Mouse (Mus musculus): ENCODE data around the gene Slc1a2.

The Slc1a2 gene

DNA sequence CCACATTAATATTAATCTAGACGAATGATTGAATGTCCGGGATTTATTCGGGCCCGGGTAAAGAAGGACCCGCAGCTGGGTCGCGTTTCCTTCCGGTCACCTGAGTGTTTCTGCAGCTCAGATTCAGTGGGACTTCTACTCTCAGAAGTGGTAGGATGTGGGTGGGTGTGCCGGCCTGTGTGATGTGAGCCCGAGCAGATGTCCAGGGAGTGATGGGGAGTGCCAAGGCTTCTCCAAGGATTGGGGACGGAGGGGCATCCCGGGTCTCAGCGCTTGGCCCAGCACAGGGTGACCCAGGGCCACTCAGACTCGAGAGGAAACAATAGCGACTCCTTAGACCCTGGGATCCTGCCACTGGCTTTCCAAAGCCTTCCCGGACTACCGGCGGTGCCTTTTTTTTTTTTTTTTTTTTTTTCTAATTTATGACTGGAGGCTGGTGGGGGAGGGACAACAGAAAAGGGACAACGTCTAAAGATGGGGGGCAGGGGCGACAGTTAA is at the start of gene Slc1a2:
Slc1a2 (plus strand) TSS at position 497 of the 498 bp plus-strand sequence.
- DNase-seq (ENCODE audit: low spot score), result no peak

DNA sequence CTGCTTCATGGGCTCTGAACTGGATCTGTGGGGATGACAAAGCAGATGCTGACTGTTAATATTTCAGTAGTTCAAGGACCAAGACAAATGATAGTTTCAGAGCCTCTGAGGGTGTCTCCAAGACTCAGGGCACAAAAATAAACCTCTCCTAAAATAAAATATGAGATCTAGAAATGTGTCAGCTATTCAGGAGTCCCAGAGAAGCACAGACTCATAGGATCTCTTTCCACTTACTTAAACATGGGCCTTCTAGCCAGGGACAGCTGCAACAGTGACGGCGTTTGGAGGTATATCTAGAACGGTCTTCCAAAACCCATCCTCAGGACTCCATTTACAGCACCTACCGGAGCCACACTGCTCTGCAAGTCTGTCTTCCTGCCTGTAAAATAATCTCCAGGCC is 48.0 kb upstream of the Slc1a2 start:
- DNase-seq (ENCODE audit: low spot score), result no peak

DNA sequence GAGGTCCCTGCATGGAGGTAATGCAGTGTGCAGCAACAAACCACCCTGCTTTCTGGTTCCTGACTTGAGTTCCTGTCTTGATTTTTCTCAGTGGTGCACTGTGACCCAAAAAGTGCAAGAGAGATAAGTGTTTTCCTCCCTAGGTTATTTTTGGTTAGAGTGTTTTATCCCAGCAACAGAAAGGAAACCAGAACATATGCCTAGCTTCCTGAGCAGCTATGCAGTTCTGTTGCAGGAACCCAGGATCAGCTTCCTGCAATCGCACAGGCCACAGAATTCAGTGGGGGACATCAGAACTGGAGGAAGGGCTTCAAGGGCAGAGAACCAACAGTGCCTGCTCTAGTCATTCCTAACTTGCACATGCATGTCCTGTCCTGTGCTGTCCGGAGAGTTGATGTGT is 41.8 kb upstream of the Slc1a2 start:
- no peak for DNase-seq (ENCODE audit: low spot score)

DNA sequence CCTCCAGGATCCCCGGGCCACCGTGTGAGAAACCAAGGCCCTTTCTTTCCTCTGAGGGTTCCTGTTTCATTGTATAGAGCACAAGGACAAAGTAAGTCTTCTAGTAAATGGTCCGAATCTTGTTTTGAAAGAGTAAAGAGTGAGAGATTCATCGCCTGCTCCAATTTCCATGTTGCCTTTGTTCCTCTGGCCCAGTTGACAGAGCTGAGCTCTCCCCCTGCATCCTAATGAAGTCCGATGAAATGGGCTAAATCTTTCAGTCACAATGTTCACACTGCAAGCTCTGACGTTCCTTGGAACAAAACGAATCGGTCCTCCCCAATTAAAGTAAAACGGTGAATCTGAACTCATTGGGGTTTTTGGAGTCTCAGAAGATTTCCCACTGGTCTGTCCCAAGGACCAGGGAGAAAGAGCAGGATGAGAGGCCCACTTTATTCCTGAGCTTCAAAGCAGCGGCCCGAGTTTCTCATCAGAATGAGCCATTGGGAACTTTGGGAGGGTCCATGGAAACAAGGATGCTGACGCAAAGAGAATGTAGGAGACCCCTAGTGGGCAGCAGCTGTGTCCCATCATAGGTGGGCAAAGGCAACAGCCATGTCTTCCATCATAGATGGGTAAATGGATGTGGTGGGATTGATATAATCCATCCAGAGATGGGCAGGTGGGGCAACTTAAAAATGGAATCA is 37.6 kb upstream of the Slc1a2 start:
- no peak for DNase-seq (ENCODE audit: low spot score)

DNA sequence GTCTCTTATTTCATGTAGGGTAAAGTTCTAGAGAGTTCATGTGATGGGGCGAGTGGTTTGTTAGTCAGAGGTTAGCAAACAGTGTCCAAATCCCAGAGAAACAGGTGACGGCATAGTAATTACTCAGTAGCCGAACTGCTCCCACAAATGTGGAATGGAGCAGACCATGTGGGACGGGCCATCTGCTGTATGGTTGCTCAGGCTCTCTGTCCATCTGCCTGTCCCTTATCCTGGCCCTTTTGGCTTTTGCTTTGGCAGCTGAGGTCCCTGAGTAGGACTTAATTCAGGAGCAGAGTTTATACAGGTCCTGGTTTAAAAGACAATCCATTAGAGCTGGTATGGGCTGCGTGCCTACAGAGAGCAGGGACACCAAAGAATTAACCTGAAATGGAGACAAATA is 36.3 kb upstream of the Slc1a2 start:
- no peak for DNase-seq (ENCODE audit: low spot score)

DNA sequence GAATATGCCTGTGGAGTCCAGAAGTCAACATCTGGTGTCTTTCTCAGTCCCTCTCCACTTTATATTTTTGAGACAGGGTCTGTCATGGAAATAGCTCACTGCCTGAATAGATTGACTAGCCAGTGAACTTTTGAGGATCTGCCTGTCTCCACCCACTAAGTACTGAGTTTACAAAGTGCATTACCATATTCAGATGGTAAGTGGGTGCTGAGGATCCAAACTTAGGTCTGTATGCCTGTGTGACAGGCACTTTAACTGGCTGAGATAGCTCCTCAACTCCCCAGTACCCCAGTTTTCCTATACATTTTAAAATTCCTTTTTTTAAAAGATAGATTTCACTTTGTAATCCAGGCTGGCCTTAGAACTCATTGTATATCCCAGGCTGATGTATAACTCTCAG is 35.5 kb upstream of the Slc1a2 start:
- DNase-seq (ENCODE audit: low spot score), result no peak

DNA sequence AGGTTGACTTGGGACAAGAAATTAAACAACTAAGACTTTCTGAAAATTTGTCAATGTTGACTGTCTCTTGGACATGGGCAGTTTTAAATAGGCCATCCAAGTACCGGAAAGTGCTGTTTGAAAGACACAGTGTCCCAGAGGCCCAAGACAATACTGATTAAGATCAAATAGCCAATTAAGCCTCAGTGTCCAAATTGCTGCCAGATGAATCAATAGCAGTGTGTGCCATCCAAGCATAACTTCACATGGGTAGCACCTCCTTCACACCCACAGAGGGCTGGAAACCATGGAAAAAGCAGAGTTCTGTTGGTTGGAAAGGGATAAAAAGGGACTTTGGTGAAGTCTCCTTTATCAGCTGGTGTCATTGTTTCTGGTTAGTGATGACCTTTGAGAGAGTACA is 33.9 kb upstream of the Slc1a2 start:
- no peak for DNase-seq (ENCODE audit: low spot score)

DNA sequence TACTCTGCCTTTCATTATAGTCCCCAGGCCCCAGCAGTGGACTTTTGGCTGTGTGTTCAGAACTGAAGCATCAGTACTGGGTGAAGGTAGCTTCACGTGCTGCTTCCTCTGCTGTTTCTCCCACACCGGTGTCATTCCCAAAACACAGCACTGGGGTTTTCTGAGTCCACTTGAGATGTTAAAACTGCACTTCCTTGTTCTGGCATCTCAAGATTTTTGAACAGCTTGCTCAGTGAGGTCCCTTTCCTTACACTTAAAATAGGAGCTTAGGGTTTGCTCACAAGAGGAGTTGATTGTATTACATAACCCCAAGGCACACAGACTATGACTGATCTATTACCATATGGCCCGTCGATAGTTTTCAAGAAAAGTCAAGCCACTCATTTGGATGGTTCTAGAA is 26.1 kb upstream of the Slc1a2 start:
- DNase-seq (ENCODE audit: low spot score), result no peak

DNA sequence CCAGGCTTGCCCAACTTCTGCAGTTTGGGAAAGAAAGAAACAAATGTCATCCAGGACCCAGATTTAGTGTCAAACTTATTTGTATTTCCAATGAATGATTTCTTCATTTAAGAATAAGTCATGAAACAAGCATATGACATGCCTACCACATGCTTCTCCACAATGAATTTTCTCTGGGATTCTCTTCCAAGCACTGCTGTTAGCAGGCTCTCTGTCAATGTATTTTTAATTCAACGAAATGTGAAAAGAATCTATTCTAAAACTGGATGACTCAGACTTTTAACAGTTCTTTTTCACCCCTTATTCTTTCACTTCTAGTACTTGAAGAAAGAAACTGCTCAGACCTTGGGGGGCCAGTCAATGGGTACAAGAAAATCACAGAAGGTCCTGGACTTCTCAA is 24.4 kb upstream of the Slc1a2 start:
- no peak for DNase-seq (ENCODE audit: low spot score)

DNA sequence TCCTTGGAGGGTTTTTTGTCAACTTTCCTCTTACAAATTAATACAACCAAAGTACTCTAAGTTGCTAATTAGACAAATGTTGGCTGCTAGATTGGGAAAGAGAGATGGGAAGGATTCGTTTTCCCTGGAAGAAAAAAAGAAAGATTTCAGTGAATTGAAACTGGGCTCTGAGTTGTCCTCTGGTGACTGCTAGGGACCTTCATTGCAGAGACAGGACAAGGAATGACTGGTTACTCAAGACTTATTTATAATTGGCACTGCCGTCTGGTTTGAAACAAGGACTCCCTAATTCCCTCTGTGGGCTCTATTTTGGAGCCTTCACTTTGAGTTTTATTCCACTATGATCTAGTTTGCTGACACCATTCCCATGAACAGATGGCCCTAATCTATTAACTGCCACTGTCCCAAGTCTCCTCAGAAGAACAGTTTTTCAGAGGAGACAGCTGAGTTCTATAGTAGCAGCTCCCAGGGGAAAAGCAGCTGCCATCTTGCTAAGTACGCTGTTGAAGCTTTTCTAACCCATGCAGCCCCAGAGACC is 22.9 kb upstream of the Slc1a2 start:
- DNase-seq (ENCODE audit: low spot score), result no peak

DNA sequence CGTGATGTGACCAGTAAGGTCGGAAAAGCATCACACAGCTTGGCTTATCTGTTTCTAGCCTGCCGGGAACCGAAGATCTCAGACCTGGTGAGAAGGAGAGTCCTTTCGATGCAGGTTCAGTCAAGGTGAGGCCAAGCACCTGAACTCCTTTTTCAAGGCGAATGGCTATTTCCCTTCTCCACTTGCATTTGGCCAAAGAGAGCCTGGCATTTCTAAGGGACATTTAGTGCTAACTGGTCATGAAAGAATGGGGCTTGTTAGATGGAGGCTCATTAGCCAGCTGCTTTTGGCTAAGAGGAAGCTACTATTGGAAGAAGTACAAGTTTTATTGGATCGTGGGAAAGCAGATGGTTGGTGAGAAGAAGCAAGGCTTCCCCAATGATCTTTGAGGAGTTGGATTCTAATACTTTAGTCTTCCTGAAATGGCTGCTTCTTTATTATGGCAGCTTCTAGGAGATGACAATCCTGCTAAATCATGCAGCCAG is 22.3 kb upstream of the Slc1a2 start:
- no peak for DNase-seq (ENCODE audit: low spot score)

DNA sequence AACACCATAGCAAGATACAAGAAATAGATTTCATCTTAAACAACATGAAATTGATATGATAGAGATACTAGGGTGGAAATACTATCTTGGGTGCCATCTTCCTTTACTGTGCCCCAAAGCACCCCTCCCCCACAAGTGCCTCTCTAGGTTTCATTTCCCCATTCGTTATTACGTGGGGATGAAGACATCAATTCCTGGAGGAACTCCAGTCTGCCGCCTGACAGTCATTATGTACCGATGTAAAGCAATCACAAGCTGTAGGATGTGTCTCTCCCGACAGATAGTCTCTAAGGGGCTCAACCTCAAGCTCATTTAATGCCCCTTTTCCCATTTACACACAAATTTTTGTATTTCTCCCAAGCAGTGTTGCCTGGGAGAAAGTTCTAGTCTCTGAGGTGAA is 20.3 kb upstream of the Slc1a2 start:
- DNase-seq (ENCODE audit: low spot score), result no peak

DNA sequence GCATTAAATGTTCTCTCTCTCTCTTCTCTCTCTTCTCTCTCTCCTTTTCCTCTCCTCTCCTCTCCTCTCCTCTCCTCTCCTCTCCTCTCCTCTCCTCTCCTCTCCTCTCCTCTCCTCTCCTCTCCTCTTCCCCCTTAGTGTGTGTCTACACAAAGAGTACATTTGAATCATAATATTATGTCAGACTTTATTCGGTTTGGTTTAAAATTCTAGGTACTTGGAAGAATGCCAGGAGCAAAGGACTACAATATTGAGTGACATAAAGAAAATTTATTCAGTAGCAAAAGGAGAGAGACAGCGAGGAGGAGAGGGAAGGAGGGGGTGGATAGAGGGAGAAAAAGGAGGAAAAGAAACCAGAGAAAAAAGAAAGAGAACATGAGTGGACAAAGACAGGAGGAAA is 19.8 kb upstream of the Slc1a2 start:
- no peak for DNase-seq (ENCODE audit: low spot score)

DNA sequence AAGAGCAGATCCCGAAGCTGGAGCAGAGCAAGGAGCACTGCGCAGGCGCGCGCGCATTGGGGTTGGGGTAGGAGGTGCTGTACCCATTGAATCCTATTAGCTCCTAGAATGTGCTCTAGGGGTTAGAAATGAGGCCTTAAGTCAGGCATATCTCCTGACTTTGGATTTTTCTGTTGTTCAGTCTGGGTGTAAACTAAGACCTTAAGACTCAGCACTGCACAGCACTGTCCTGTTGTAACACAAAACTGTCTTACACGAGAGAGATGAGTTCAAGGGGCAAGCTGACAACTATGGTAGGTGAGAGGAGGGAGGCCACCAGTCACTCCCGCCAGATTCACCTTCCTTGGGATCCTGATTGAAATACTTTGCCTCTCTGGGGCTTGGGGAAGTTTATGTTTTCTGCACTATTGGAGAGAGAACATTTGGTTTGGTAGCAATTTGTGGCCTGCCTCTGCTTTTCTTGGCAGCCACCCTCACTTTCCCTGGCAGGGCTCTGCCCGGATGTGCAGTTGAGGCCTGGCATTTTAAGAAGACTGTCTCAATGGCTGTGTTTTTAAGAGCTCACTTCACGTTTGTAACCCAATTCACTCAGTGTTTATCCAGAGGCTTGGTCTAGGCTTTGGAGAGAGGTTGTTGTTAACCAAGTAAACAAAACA is 9.5 kb upstream of the Slc1a2 start:
- DNase-seq (ENCODE audit: low spot score), result no peak

DNA sequence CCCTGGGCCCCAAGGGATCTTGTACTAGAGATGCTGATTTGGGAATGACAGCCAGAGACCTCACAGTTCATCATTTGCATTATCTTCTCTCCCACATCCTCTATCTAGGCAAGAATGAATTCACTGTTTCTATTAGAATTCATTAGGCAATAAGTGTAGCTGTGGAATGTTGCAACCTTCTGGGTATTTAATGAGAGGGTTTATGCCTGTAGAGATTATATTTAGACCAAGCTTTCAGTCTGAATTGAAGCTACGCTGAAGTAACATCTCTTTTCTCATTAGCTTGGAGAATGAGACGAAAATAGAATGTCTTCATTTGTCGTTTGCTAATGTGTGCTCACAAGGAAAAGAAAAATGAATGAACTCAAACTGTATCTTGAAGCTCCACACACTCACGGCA is 8.1 kb upstream of the Slc1a2 start:
- DNase-seq (ENCODE audit: low spot score), result no peak

DNA sequence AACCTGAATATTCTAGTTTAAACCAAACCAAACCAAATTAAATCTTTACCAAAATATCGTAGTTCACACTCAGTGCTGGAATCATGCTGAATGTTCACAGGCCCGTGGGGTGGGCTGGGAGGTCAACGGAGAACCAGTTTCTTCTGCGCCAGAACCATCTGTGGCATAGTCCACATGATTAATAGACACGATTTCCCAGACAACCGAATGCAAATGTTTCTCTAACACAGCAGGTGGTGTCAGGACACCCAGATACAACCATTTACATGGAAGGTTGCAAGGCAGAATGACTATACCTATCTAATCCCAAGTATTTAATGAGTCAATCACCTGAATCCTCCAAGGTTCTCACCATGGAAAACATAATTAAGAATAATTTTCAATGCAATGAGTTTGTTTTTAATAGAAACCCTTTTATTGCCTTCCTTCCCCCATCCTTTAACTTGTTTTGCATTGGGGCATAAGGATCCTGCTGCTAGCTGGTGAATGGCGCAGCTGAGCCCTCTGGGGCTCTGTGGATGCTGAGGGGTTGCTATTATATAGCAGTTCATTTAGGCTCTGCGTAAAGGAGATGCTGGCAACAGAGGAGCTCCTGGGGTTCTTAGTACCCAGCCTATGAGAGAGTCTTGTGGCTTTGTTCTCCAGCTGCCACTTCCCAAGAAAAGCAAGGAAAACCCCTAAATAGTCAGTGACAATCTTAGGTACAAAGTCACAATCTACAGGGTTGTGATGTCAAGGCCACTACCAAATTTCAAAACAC is 2.3 kb upstream of the Slc1a2 start:
- no peak for DNase-seq (ENCODE audit: low spot score)

DNA sequence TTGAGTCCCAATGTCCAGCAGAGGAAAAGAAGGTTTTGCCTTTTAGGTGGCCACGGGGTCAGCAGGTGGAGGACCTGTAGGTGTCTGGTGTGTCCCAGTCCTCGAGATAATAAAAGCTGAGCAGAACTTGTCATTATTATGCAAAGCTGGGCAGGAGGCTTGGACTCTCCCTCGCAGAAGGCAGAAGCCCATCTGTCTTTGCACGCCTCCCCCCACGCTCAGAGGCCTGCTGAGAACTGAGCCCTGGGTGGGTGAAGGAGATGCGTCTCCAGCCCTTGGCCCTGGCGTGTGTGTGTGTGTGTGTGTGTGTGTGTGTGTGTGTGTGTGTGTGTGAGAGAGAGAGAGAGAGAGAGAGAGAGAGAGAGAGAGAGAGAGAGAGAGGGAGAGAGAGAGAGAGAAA is 733 bp upstream of the Slc1a2 start:
- no peak for DNase-seq (ENCODE audit: low spot score)

DNA sequence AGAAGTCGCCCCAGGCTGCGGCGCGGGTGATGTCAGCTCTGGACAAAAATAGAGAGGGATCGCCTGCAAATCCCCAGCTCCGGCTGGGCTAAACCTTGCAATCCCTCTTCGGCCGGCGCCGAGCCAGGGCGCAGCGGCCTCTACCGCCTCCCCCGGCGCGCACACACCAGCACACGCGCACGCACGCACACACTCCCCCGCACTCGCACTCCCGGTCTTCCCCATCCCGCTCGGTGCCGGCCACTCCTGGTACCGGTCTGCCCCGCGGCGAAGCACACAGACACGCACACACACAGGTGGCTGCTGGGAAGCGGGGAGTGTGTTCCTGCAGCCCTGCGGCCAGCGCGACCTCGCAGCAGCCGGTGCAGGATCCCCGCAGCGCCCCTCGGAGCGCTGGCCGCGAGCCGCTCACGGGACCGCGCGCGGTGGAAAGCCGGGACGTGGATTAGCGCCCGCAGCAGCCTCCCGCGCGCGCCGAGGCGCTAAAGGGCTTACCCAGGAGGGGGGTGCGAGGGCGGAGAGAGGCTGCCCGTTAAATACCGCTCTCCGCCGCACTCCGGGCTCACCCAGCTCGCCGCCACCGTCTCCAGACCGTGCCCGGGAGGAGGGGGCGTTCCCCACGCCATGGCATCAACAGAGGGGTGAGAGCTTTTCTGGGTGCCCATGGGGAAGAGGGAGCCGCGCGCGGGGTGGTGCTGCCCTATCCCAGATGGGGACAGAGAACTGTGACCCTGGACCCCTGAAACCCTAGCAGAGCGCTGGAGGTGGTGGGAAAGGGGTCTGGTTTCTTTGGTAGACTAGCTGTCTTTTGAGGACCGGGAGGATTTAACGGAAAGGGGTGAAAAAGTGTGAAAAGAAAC is 432 bp downstream of the Slc1a2 start:
- no peak for DNase-seq (ENCODE audit: low spot score)

DNA sequence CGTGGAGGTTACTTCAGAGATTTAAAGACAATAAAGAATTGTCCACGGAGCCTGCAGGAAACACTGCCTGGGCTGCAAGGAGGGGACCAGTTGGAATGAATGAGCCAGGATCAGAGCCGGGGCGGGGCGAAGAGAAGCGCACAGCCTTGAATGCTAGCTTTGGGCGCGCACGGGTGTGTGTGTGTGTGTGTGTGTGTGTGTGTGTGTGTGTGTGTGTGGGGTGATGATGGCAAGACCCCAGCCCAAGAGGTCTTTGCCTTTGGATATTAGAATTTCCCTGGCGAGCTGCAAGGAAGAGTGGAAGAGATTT is 1.0 kb downstream of the Slc1a2 start:
- no peak for DNase-seq (ENCODE audit: low spot score)

DNA sequence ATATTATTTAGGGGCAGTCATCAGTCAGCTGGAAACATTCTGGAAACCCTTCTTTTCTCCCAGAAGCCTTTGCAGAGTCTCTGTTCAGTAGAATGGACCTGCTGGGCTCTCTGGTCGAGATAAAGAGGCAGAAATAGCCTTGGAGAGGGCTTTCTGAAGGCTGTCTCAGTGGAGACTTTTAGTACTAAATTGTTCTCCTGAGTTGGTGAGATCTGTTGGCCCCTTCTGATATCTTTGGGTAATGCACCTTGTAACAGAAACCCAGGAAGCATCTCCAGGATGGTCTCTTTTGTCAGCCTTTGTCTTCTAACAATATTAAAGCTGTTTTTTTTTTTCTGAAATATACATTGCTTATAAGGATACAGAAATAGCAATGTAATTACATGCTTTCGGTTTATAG is 2.6 kb downstream of the Slc1a2 start:
- no peak for DNase-seq (ENCODE audit: low spot score)

DNA sequence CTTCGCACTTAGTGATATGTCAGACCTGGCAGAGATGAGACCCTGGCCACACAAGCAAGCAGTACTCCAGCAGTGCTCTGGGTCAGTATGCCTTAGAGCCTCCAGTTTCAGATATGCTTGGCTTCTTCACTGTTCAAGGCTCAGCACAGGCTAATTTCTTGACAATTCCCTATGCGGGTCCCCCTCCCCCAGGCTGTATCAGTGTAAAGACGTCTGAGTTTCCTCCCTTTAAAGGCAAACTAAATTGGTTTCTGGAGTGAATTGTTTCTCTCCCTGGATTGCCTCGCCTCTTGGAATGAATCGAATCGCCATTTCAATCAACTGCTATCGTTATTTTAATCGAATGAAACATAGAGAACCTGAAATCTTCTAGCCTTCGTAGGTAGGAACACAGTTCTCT is 4.5 kb downstream of the Slc1a2 start:
- no peak for DNase-seq (ENCODE audit: low spot score)

DNA sequence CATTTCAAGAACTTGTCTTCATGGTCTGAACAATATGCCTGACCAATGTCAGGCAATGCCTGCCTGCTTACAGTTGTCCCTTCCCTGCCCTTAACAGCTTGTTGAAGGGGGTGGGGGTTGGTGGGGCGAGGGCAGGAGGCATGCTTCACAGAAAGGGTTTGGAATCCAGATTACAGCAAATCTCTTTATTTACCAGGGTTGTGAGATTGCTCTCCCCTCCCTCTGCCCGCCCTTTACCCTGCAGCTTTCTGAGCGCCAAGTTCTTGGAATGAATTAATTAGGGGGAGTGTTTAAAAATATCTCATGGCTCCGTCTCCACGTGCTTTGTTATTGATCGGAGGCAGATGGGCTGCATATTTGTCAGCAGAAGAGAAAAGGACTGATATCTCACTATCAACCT is 4.9 kb downstream of the Slc1a2 start:
- DNase-seq (ENCODE audit: low spot score), result no peak

Measured in spleen, adult 12 weeks (tissue).